Mouse (Mus musculus) urinary bladder, postnatal 36 days (tissue): Measurements from ENCODE around the gene Gm37240.

Experiments used
- DNase-seq, 2 experiments: peaks; one replicate each; pipeline ENCODE4 v3.0.0; 2022; ENCODE audit warnings: low spot score in 2 of 2, mixed read lengths in 1 of 2

Gm37240 gene

DNA sequence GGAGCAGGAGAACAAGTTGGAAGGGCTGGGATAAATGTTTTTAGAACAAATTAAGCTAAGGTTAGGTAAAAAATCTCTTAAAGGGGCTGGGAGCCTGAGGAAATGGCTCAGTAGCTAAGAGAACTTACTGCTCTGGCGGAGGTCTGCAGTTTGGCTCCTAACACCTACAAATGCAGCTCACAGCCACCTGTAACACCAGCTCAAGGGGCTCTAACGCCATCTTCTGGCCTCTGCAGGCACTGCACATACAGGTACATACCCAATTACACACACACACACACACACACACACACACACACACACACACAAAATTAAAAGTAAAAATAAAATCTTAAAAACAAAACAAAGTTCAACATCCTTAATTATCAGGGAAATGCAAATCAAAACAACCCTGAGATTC, 1174.4 kb downstream of the Gm37240 start:
- DNase-seq = no peak

- no peak for DNase-seq
These were observed 1176.6 kb downstream of the Gm37240 start for GRCm38 (mm10) chr3:84710723-84711122.

GRCm38 (mm10) chr3:84709967-84710366, 1177.4 kb downstream of the Gm37240 start:
- no peak for DNase-seq

GRCm38 (mm10) chr3:84709100-84709499, 1178.2 kb downstream of the Gm37240 start:
- DNase-seq = no peak

- DNase-seq = no peak
These were observed 1178.8 kb downstream of the Gm37240 start for GRCm38 (mm10) chr3:84708469-84708868.

GRCm38 (mm10) chr3:84705224-84705623, 1182.1 kb downstream of the Gm37240 start:
- DNase-seq = no peak

DNA sequence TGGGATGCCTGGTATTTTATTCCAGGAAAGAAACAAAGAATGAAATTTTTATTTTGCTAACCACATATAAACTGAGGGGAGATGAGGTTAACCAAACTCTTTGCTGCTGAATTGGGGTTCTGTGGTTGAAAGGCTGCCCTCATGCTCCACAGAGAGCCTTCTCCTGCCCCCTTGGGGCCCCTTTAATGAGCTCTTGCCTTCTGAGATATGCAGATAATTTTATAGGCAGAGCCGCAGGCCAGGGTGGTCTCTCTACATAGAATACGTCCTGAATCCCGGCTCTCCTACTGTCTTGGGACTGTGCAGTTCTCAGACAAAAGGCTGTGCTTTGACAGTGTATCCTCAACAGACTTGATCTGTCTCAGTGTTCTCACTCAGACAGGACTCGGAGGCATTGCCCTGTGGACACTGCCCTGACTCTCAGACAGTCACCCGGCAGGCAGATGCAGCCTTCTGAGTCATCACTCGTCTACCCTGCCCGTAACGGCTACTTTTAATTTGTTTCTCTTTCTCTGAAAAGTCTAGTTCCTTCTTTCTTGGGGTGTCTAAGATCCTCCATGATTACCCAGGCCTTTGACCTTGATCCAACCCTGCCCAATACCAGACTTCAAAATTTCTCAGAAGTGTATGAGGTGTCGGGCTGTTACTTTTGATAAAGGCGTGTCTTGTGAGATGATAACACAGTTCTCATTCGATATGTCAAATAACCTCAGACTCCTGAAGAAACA, 1184.1 kb downstream of the Gm37240 start:
- DNase-seq = no peak

GRCm38 (mm10) chr3:84701964-84702363, 1185.4 kb downstream of the Gm37240 start:
- no peak for DNase-seq

DNA sequence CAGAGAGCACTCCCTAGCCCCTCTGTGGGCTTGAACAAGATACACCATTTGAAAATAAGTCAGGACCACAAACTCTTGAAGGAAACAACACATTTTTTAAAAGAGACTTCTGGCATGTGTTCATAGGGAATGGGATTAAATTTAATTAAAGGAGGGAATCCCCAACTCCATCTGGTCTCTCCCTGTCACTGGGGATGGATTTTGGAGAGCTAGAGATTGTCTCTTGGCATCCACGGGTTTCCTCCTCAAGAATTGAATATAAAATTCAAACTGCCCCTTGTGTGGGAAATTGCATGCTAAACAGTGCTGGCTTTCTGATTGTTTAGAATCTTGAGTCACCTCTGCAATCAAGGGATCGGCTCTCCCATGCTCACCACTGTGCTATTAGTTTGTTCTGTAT, 1185.8 kb downstream of the Gm37240 start:
- no peak for DNase-seq

- peak in 1 of 2 experiments; percentile 37 for DNase-seq
These were observed 1190.8 kb downstream of the Gm37240 start for GRCm38 (mm10) chr3:84696428-84696917.

DNA sequence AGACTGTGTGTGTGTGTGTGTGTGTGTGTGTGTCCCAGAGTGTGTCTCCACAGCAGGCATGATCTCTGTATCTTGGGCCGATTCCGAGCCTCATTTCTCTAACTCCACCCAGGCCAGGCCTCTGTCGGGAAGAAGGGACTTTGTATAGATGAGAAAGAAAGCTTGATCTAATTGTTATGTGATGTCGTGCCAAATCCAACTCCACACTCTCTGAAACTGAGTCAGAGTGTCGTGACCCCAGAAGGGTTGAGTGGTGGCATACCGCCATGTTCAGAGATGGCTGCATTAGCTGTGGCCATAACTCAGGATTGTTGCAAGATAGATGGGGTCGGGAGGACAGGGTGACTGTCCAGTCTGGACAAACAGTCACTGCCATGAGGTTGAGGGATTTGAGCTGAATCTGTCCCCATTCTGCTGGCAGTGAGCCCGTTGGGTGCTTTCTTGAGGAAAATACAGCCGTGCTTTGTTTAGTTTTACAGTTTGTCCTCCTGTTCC, 1191.4 kb downstream of the Gm37240 start:
- DNase-seq = peak in 1 of 2 experiments; percentile 21

DNA sequence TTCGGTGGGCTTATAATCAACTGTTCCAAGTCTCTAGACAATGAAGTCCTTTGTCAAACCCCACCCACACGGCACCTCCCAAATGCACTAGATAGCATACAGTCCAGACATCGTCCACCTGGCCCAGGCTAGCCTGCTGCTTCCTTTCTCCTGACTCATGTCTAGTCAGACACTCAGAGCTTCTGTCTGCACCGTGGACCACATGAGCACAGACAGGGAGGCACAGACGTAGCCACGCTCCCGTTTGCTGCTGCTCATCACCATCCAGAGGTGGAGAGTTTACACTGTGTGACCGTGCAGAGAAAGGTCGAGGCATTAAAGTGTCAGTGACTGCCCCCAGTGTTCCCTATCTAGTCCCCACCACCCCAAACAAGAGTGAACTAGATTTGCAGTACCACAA, 1191.9 kb downstream of the Gm37240 start:
- DNase-seq = no peak

DNA sequence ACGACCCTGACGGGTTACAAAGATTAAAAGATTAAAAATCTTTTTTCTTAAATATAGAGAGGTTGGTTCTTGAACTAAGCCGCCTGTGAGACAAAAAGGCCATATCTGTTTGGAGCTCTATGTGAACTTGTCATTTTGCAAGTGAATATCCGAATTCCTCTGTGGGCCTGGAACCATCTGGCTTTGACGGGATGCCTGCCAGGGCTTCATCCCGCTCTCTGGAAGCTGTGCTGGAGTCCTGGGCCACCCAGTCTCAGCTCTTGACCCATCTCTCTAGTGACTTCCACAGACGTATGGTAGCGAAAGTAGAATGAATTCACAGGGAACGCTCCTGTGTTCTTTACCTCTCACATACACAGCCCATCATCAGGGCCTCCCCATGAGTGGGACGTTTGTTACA, 1193.4 kb downstream of the Gm37240 start:
- DNase-seq = no peak

GRCm38 (mm10) chr3:84692647-84693199, 1194.6 kb downstream of the Gm37240 start:
- DNase-seq = no peak

GRCm38 (mm10) chr3:84690091-84690771, 1197.1 kb downstream of the Gm37240 start:
- no peak for DNase-seq

- no peak for DNase-seq
These were observed 1197.7 kb downstream of the Gm37240 start for GRCm38 (mm10) chr3:84689656-84690055.

DNA sequence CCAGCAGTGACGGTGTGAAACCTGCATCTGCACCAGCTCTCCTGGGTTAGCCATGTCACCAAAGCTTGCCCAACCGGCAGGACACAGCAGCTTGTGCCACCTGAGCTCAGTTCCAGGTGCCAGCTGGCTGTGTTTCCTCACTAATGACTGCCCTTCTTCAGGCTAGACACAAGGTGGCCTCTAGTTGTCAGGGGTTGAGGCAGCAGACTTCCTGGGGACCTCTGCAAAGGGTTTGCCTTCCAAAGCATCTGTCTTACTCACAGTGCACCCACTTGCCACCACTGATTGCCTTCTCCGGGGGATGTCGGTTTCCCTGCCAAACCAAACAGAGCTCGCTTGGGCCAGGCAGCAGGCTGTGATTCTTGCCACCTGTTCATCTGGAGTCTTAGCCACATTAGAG, 1199.1 kb downstream of the Gm37240 start:
- no peak for DNase-seq

- no peak for DNase-seq
These were observed 1199.9 kb downstream of the Gm37240 start for GRCm38 (mm10) chr3:84687488-84687846.

DNA sequence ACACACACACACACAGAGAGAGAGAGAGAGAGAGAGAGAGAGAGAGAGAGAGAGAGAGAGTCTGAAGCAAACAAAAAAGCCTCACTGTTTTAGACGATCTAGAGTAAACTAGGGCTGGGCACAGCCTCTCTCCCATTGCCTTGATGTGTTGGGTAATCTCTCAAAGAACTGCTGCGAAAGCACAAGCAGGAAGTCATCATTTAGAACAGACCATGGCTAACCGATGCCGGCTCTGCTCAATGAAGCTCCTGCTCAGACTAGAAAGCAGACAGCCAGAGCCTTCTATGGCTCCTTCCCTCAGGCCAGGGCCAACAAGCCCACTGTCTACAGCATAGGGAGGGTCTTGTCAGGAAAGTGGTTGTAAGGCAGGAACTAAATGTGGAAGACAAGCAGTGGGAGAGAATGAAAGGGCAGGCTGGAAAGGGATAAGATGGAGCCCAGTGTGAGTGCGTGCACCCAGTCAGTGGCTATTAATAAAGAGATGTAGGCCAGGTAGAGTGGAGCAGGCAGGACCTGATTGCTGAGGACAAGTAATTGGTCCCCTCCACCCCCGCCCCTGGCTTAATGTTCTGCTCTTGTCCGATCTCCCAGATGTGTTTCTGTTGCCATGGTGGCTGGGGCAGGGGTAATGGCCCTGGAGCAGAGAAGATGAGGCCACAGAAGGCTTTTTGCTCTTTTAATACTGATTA, 1200.4 kb downstream of the Gm37240 start:
- DNase-seq = no peak

GRCm38 (mm10) chr3:84686294-84686672, 1201.0 kb downstream of the Gm37240 start:
- DNase-seq = no peak

- DNase-seq = no peak
These were observed 1201.5 kb downstream of the Gm37240 start for GRCm38 (mm10) chr3:84685662-84686293.

- DNase-seq = no peak
These were observed 1203.5 kb downstream of the Gm37240 start for GRCm38 (mm10) chr3:84683788-84684187.
